Mouse (Mus musculus) B cell, adult 2 months (primary cell): ENCODE measurements around the gene Selenos.
A peak's percentile ranks its signal among the peaks of the same experiment; 100 is the strongest.
"Not testable (repeated sequence)": the region's sequence is repeated elsewhere in the genome, so short reads cannot be mapped to it uniquely, and the experiment has no call there.

ENCODE experiments used
- DNase-seq, 2 experiments: peaks; one replicate each; pipeline ENCODE4 v3.0.0; 2022

Gene Selenos

DNA sequence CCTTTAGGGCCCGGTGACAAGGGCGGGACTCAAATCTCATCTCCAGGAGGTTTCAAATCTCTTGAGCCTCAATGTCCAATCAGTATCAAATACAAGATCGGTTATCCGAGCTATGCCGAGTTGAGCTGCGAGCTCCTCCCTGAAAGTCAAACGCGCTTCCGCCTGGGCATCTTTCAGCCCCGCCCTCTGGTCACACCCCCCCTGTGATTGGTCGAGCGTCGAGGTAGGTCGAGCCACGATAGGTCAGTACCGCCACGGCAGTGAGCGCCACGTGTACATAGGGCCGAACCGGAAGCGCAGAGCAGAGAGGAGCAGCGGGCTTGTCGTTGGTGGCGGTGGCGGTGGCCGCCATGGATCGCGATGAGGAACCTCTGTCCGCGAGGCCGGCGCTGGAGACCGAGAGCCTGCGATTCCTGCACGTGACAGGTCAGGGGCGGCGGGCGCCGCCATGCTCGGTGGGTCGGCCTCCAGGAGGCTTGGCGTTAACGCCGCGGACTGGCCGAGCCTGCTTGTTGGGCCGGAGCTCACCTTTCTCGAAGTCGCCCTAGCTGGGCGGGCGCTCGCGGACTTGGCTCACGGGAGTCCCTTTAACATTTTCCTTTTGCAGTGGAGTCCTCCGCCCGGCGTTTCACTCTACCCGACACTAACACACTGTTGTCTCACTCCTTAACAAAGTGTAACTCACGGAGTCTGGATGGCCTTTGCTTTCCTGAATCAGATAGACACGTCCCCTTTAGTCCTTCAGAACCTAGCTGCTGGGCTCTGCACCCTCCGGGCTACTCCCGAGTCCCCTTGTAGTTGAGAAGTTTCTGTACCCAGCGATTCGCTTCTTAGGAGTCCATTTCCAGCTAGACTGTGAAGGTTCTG lies at the start of gene Selenos:
TSS of gene Selenos (plus strand) at position 286 of the 867 bp plus-strand sequence.
- DNase-seq: peak; percentile 95 to 97

DNA sequence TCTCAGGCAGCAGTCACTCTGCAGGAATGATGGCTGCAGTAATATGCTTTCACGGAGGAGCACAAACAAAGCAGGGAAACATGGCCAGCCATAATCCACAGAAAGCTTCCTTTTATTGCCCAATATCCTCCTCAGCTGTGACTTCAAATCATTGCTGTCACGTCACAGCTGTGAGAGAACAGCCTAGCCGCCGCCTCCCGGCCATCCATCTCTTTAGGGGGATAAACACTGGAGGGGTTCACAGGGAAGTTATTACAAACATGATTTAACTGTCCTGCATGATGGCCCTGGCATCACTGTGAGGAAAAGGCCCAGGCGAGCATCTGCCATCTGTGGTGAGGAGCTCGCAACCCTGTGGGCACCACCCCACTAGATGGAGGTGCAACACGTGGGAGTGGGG lies 42.6 kb upstream of the Selenos start:
- no peak for DNase-seq

DNA sequence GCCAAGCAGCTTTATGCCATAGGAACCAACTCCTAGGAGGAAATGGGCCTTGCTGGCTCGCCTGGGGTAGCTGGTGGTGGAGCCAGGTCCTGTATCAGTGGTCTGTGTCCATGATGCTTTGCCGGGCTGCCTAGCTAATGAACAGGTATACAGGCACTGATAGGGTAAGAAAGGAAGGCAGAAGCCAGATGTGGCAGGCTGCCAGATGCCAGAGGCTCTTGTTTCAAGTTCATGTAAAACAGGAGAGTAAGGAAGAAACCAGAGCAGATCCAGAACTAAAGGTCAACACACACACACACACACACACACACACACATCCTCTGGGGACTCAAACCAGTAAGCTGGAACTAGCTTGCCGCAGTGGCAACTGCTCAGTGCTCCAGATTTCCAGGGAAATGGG lies 41.2 kb upstream of the Selenos start:
- DNase-seq: no peak

DNA sequence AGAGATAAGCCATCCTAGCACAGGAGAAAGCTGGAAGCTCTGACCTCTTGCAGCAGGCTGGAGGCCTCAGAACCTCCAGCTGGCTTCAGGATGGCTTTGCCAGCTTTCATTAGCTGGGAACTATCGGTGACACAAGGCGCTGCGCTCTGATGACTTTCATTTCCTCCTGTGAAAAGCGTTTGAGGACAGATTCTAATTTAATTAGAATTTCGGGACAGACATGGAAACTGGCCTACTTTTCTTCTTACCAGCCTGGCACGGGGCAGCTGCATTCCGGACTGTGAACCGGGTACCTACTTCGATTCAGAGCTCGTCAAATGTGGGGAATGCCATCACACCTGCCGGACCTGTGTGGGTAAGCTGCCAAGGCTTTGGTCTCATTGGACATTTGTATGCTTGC lies 40.7 kb upstream of the Selenos start:
- no peak for DNase-seq

DNA sequence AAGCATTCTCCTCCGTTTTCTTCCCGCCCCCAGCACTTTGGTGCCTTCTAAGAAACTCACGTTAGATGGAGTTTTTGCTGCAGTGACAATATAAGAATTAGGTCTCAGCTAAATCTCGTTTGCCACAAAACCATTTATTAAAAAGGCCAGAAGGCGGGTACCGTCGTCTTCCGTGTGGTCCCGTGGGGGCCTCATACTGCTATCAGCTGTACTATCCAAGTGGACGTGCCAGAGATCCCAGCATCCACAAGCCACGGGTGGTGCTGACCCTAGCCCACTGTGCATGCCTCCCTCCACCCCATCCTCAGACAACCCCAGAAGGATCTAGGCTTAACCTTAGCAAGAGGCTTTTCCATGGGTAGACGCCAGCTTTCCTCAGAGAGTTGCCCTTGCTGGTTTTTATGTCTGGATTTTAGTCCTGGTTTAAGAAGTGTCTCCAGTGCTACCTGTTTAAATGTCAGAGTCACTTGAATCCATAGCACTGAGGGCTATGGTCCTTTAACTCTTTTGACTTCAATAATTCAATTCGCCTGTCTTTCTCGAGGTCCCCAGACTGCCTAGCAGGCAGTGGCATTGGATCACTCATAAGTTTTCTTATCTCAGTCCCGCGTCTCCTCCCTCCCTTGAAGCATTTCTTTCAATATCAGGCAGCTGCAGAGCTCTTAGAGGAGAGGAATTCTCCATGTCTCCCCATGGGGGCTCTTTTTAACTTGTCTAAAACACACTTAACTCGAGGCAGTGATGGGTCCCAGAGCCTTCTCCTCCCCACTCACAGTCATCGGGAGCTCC lies 39.2 kb upstream of the Selenos start:
- no peak for DNase-seq

DNA sequence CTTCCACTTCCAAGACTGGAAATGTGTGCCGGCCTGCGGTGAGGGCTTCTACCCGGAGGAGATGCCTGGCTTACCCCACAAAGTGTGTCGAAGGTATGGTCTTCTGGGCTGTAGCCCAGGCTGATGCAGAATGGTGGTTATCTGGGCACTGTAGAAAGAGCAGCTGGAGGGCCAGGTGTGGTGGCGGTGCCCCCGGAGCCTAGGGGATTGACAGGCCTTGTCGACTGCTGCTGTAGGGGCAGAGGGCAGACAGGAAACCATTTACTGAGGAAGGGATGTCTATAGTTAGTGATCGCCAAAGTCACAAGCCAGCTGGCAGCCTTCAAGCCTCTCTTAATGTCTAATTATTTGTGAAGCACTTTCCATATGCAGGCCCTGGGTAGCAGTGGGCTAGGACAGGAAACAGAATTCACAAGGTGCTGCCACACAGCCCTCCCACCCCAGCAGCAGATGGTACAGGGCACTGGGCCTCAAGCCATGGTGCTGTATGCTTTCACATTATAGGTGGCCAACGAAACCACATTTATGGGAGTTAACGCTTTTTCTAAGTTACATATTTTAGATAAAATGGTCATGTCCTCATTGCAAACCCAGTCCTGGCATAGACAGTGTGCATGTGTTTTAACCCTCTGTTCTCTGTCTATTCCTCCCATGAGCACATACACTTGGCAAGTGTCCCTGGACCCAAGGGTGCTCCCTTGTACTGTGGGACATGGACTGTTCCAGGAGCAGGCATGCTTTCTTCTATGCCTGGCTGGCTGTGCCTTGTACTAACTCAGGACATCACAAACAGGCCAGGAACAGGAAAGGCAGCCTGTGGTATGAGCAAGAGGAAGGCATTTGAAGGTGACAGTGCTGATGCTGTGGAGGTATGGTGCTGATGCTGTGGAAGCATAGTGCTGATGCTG lies 35.6 kb upstream of the Selenos start, which contains the start of gene Gm45213:
TSS of gene Gm45213 (plus strand) at position 51 of the 908 bp plus-strand sequence.
- DNase-seq: no peak

DNA sequence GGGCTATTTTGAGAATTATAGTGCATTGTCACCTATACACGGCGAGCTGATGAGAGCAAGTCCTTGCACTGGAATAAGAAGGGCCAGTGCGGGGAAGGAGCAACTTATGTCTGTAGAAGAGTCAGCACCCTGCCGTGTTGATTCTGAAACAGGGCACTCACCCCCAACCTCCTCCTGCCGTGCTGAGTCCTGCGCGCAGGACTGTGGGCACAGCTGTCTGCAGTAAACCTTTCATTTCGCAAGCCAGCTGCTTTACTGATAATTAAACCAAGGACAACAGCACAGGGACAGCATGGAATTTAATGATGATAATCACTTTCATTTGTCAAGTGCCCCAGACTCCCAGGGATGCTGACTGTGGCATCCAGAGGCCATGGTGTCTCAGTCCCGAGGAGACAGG lies 34.8 kb upstream of the Selenos start:
- DNase-seq: no peak

DNA sequence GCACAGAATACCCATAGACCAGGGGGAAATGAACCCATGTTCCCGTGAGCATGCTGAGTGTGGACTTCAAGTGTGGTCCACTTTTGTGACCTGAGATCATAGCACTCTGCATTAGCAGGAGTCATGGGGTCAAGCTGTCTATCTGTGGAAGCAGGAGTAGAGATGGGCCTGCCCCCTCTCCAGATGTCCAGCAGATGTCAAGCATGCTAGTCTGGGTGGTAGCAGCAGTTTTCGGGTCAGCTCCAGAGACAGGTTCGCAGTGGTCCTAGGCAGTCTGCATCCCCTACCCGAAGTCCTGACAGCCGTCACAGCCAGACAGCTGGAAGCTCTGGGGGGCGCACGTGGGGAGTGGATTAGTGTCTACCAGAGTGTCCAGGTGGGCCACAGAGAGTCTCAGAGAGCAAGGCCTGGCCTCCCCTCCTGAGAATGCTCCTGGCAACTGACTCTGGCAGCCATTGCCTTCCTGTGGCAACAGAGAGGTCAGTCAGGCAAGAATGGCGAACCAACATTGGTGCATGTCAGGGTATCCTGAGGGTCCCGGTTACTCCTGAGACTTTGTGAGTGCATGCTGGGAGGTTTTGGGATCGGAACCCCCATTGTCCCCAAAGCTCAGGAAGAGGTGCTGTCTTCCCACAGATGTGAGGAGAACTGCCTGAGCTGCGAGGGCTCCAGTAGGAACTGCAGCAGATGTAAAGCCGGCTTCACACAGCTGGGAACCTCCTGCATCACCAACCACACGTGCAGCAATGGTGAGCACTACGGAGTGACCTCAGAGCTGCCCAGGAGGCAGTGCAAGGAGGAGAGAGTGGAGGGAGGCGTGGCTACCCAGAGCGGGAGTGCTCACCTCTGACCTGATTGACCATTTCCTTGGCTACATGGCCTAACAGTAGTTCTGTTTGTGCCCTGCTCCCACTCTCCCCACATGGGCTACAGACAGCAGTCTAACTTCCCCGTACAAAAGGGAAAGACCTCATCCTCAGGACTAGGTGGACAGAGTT lies 32.2 kb upstream of the Selenos start:
- no peak for DNase-seq

DNA sequence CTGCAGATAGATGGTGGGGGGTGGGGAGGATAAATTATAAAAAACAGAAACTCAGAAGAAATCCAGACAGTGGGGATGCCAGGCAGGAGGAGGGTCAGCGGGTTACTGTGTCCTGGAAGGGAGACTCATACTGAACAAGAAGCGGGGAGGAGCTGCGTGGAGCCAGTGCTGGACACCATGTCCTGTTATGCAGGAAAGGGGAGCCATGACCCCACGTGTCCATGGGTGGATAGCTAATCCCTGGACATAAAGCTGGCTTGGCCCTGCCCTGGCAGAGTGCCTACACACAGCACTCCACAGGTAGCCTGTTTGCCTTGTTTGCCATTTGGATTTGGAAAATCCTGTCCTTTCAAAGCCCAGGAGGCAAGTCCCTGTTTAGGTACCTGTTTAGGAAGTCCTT lies 31.5 kb upstream of the Selenos start:
- DNase-seq: no peak

DNA sequence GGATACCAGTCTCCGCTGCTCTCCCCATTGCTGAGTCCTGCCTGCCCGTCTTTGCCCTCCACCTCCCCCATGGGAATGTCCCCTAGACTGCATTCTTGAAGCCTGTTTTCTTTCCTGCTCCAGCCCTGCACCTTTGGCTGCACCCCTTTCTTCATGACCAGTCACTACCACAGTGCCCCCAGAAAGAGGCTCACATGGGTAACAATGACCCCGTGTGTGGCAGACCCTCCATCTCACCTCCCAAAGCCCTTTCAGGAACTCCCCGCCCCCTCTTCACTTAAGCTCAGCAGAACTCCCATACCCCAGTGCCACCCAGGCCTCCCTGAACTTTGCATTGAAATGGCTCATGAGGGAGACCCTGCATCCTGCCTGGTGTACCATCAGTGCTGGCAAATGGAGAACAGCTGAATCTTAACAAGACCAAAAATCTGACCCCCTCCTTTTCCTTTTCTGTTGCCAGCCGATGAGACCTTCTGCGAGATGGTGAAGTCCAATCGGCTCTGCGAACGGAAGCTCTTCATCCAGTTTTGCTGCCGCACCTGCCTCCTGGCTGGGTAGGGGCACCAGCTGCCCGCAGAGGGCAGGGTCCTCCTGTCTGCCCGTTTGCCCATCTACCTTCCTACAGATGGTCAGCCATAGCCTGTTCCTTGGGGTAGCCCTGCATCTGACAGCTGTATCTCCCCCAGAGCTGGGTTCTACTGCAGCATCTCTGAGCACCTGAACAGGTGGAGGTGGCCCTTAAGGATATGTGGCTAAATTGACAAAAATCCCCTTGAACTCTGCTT lies 30.8 kb upstream of the Selenos start:
- DNase-seq: no peak

DNA sequence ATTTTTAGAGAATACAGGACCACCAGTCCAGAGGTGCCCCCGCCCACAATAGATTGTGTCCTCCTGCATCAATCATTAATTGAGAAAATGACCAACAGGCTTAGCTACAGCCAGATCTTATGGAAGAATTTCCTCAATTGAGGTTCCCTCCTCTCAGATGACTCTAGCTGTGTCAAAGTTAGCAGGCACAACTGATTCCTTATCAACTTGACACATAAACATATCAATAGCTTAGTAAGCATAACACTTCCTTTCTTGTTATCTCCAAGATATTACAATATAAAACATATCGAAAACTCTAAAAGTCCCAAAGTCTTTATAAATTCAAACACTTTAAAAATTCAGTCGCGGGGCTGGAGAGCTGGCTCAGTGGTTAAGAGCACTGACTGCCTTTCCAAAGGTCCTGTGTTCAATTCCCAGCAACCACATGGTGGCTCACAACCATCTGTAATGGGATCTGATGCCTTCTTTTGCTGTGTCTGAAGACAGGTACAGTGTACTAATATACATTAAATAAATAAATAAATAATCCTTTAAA lies 25.4 kb upstream of the Selenos start:
- no peak for DNase-seq

DNA sequence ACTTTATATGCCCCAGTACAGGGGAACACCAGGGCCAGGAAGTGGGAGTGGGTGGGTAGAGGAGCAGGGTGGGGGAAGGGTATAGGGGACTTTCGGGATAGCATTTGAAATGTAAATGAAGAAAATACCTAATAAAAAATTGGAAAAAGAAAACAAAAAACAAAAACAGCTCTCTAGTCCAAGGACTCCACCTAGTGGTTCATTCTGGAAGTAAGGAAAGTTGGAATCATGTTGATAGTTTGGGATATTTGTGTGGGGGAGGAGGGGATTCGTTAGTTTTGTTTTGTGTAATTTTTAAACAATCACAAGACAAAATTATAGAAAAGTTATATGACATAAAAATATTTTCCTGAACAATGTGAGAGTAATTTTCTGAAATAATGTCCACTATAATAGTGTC lies 24.1 kb upstream of the Selenos start:
- not testable (repeated sequence) for DNase-seq

DNA sequence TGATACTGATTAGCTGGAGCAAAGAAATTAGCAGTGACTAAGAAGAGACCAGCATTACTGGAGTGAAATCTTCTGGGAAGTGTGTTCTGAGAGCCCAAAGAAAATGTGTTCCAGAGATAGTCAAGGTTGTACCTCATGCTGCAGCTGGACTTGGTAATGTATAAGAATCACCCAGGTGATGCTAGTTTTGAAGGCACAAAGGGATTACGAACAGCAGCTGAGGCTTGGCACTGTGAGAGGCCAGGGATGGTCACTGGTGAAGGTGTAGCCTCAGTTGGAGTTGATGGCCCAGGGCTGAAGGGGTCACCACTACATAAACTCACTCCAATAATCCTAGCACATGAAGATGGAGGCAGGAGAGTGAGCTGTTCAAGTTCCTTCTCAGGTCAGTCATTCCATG lies 20.7 kb upstream of the Selenos start, which contains the start of gene Snrpa1:
TSS of gene Snrpa1 (plus strand) at position 301 of the 400 bp plus-strand sequence.
- no peak for DNase-seq

DNA sequence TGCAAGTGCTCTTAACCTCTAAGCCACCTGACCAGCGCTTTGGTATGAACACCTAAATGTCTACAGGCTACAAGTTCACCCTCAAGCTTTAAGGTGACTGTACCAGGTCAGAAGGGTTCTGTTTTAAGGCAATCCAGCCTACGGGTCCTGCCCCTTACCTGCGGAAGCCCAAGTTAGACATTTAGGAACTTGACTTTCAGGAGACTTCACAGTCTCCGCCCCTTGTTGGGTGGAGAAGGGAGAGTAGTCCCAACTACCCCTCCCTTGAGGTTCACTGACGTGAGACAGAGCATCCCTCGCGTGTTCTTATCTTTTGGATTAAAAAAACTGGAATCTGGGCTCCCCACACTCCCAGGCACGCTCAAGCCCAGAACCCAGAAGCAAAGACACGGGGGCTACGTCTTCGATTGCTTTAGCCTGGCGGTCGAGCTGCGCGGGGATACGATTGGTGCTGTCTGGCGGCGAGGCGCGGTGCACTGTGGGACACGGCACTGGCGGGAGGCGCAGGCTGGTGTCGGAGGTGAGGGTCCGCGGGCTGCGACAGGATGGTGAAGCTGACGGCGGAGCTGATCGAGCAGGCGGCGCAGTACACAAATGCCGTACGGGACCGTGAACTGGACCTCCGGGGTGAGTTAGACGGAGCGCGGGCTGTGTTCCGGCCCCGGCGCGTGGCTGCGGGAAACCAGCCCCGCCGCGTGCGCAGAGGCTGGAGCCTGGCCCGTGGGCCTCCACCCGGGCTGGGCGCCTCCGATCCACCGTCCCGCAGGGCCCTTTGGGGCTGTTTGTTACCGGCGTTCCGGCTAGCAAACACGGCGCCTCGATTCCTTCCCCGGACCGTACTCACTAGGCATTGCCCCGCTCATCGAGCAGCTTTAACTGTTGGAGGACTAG lies 19.1 kb upstream of the Selenos start:
- peak; percentile 86 for DNase-seq

DNA sequence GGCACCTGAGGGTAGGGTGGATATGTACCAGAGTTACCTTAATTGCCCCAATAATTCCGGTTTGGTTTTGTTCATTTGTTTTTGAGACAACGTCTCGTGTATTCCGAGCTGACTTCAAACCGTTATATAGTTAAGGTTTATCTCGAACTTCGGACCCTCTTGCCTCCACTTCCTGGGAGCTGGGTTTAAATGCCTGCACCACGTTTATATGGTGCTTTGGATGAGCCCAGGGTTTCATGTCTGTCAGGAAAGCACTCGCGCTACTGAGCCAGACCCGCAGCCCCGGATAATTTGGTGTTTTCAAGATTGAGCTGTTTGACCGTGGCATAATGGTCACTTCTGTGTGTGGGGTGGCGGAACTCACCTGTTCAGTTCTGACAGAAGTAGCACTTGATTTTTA lies 18.4 kb upstream of the Selenos start:
- no peak for DNase-seq

DNA sequence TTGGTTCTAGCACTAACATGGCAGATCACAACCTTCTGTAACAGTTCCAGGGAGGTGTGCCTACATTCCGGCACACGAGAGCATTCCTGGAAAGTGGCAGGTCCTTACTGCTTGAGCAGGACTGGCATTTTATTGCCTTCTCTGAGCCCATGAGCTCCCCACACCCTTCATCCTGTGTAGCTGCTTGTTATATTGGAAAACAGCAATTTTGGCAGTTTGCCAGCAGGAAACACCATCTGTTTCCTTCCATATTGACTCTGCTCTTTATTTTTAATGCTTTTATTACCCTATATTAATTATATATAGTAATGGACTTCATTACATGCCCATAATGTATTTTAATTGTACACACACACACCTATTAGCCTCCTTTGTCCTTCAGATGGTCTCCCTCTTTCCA lies 3.0 kb upstream of the Selenos start:
- DNase-seq: no peak

DNA sequence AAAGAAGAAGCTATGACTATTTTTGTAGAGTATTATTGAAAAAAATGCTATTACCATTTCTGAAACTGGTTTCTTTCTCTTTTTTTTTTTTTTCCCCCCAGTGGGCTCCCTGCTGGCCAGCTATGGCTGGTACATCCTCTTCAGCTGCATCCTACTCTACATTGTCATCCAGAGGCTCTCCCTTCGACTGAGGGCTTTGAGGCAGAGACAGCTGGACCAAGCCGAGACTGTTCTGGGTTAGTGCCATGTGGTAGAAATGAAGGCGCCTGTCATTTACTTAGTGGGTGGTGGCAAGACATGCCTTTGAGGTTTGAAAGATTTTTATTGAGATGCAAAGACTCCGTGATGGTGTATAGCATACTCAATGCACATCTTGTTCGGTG lies 773 bp downstream of the Selenos start:
- peak in 1 of 2 experiments; percentile 11 for DNase-seq

DNA sequence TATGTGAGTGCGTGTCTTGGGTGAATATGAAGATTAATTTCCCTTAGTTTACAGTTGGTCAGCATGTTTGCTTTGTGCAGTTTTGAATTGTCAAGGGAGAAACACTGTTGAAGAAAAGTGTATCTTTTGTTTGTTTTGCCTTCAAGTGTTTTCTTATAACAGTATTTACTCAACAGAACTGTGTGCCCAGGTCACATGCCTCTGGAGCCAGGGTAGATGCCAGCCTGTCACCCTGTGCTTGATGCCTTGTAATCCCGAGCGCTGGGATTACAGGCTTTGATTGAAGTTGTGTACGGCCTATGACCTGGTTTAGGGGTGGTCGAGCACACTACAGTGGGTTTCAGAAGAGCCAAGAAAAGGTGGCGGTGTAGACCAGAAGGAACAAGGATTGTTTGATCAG lies 4.3 kb downstream of the Selenos start:
- DNase-seq: no peak

DNA sequence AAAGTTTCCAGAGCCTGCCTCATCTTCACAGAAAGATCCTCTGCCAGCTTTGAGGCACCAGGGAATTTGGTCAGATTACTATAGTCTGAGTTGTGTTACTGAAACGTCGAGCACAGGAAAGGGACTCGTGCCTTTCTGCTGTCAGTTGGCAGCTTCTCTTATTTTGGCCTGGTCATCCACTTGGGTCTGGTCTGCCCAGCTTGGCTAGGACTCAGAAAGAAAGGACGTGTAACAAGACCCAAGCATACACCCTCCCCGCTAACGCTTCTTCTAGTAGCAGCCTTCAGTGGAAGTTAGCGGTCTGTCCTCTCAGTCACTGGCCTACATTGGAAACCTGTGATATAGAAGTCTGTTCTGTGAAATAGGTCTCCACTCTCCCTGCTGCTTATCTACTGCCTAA lies 5.1 kb downstream of the Selenos start:
- no peak for DNase-seq
